12 mouse cellular contexts compared by ENCODE assay signal in the genomic region with DNA sequence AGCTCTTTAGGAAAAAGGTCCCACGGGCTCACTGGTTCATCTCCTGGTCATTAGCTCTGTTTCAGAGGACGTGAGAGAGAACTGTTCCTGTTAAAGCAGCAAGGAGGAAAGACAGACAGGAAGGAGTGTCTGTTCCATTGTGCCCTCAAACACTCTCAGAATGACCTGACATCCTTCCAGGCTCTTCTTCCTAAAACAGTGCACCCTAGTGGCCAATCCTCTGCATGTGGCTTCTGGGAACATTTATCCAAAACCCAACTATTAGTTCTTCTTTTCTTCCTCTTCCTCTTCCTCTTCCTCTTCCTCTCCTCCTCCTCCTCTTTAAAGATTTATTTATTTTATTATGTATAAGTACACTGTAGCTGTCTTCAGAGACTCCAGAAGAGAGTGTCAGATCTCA. TPM values are rescaled to one million over a fixed set of nuclear protein-coding genes. Genes with fewer than 3 reads are reported as not detected.
DNase-seq lines count a peak whose midpoint lies in the region; TF ChIP-seq lines count a peak whose summit lies in the region.
"Had no signal": no experiment of that assay in that cellular context is flagged by ENCODE, and none has a peak within 500 bp of the region (broad histone marks: within the 10 kb centered on the region; RNA-seq: fewer than 3 reads in every experiment).

No protein-coding gene starts in this region.

- H3K9me3 ChIP-seq in ES-E14 (ENCODE audit: control insufficient read depth, insufficient read depth, low read depth, low read length) = no peaks in the 10 kb centered on the region
- H3K9me3 ChIP-seq: forebrain, embryonic 10.5 days; hindbrain, embryonic 12.5 days; limb, embryonic 15.5 days; neural tube, embryonic 13.5 days had no signal

- no peaks in the 10 kb centered on the region; a peak in 1 of 4 replicates for H3K4me1 ChIP-seq in ES-E14 (ENCODE audit: control insufficient read depth in 2 of 2, insufficient read depth in 2 of 2, low read length in 2 of 2, poor library complexity in 1 of 2)
- H3K4me1 ChIP-seq: forebrain, embryonic 10.5 days; hindbrain, embryonic 12.5 days; limb, embryonic 15.5 days; neural tube, embryonic 13.5 days had no signal

- peak; percentile 61 for DNase-seq in adrenal gland, postnatal 14 days
- DNase-seq in adrenal gland, adult 8-10 months = no peak
- DNase-seq in kidney, postnatal 36 days = peak; percentile 34 to 55
- DNase-seq in kidney, adult 18-20 months = no peak
- DNase-seq in ES-E14 (ENCODE audit: low read depth, low spot score) = peak; percentile 67
- DNase-seq in lung, postnatal 36 days = peak; percentile 78
- DNase-seq in natural killer cell, adult 2 months (ENCODE audit: low spot score in 2 of 2) = no peak
- no peak for DNase-seq in layer of hippocampus, postnatal 36 days

- in situ Hi-C loops in ES-E14 (cut with MboI; ENCODE audit: low sequenced_read_pairs in 2 of 2, unreplicated experiment in 2 of 2) = no loop called here

- no peaks in the 10 kb centered on the region for H3K36me3 ChIP-seq in ES-E14 (ENCODE audit: control insufficient read depth, insufficient read depth, low read length, poor library complexity, severe bottlenecking)
- H3K36me3 ChIP-seq: forebrain, embryonic 10.5 days; hindbrain, embryonic 12.5 days; limb, embryonic 15.5 days; neural tube, embryonic 13.5 days had no signal

- no peak overlapping the region for H3K27ac ChIP-seq in ES-E14 (ENCODE audit: insufficient read depth, low read depth, low read length, poor library complexity, severe bottlenecking)
- H3K27ac ChIP-seq: forebrain, embryonic 10.5 days; hindbrain, embryonic 12.5 days; limb, embryonic 15.5 days; neural tube, embryonic 13.5 days had no signal

- no peak overlapping the region for H3K9ac ChIP-seq in ES-E14 (ENCODE audit: insufficient read depth, low read depth, low read length, poor library complexity, severe bottlenecking)
- H3K9ac ChIP-seq: hindbrain, embryonic 12.5 days; limb, embryonic 15.5 days; neural tube, embryonic 13.5 days had no signal

- no peak overlapping the region for H3K4me3 ChIP-seq in ES-E14 (ENCODE audit: insufficient read depth in 1 of 2, low read depth in 1 of 2, low read length in 2 of 2, poor library complexity in 1 of 2, severe bottlenecking in 1 of 2)
- H3K4me3 ChIP-seq: forebrain, embryonic 10.5 days; hindbrain, embryonic 12.5 days; limb, embryonic 15.5 days; neural tube, embryonic 13.5 days had no signal

TF ChIP-seq in ES-E14, 5 proteins besides CTCF, POLR2A, EP300 and RAD21:
- no peak for TF ChIP-seq ZNF384 (IDR thresholded peaks at IDR 0.05; ENCODE audit: low read depth, low read length)
- no peak for TF ChIP-seq HCFC1 (IDR thresholded peaks at IDR 0.05; ENCODE audit: borderline replicate concordance, insufficient read depth, low read length)
- no peak for TF ChIP-seq ZC3H11A (IDR thresholded peaks at IDR 0.05; ENCODE audit: borderline replicate concordance, low read depth, low read length)
- no peak for TF ChIP-seq MAFK (IDR thresholded peaks at IDR 0.05; ENCODE audit: insufficient read depth, low read depth, low read length)
- TF ChIP-seq CHD2 (IDR thresholded peaks at IDR 0.05; ENCODE audit: low read depth, low read length) = no peak
TF ChIP-seq in ES-E14: peak in this region for 0.

RNA-seq across cellular contexts. Expression of a gene that starts 20.7 kb away (rescaled TPM):
- 70.4 and 74.8 TPM in 2 replicates for total RNA-seq in adrenal gland, postnatal 14 days (2021)
- 100 to 1,000 TPM in 2 of 4 experiments, 10 to 100 TPM in 2; 73.1 to 126 (median 88.6) TPM for total RNA-seq in adrenal gland, adult 8-10 months (2022)
- total RNA-seq in ES-E14 (2012; rRNA removed) = 117 and 146 TPM in 2 replicates
- 100 to 1,000 TPM; 138 to 140 TPM for total RNA-seq in layer of hippocampus, postnatal 36 days (2021)

RNA-seq across cellular contexts. Expression of a gene that starts 24.5 kb away (rescaled TPM):
- 234 and 260 TPM in 2 replicates for total RNA-seq in adrenal gland, postnatal 14 days (2021)
- total RNA-seq in adrenal gland, adult 8-10 months (2022) = 100 to 1,000 TPM; 154 to 239 (median 191) TPM
- 278 and 403 TPM in 2 replicates for total RNA-seq in ES-E14 (2012; rRNA removed)
- total RNA-seq in layer of hippocampus, postnatal 36 days (2021) = 10 to 100 TPM; 79.7 to 91.4 TPM

RNA-seq across cellular contexts. Expression of a gene that starts 42.2 kb away (rescaled TPM):
- total RNA-seq in adrenal gland, postnatal 14 days (2021) = 17.7 and 23.2 TPM in 2 replicates
- 10 to 100 TPM; 38.4 to 50.7 (median 45.8) TPM for total RNA-seq in adrenal gland, adult 8-10 months (2022)
- 93.7 and 126 TPM in 2 replicates for total RNA-seq in ES-E14 (2012; rRNA removed)
- 10 to 100 TPM; 70.8 to 73.3 TPM for total RNA-seq in layer of hippocampus, postnatal 36 days (2021)

Comparison
In these comparisons a context has a peak if more than half of its experiments do, and no peak if none do; other contexts are left out.
1. DNase-seq: peak in adrenal gland, postnatal 14 days (single experiment), kidney, postnatal 36 days (2 of 2), ES-E14 (single experiment) and lung, postnatal 36 days (single experiment); none in adrenal gland, adult 8-10 months (single experiment), kidney, adult 18-20 months (single experiment), natural killer cell, adult 2 months (0 of 2) and layer of hippocampus, postnatal 36 days (0 of 2).